In genomic region chr7:5083325-5084105, GRCm38 (mm10) we compare ENCODE assay signal across 15 mouse cellular contexts. TPM values are rescaled to one million over a fixed set of nuclear protein-coding genes. Genes with fewer than 3 reads are reported as not detected.
A peak's percentile ranks its signal among the peaks of the same experiment; 100 is the strongest.
DNase-seq lines count a peak whose midpoint lies in the region; ATAC-seq lines count a peak whose summit lies in the region.
"Had no signal": no experiment of that assay in that cellular context is flagged by ENCODE, and none has a peak within 500 bp of the region (broad histone marks: within the 10 kb centered on the region; RNA-seq: fewer than 3 reads in every experiment).

No protein-coding gene starts in this region.

- peak overlapping the region; percentile 55; the same call in 1 of the 2 replicates for H3K27ac ChIP-seq in liver, embryonic 16.5 days (ENCODE audit: low read length)
- H3K27ac ChIP-seq: forebrain, embryonic 12.5 days; hindbrain, embryonic 13.5 days; neural tube, embryonic 12.5 days had no signal

- H3K9me3 ChIP-seq in liver, embryonic 16.5 days (replicated peaks; ENCODE audit: control insufficient read depth, low read length) = no peaks in the 10 kb centered on the region
- H3K9me3 ChIP-seq: forebrain, embryonic 12.5 days; hindbrain, embryonic 13.5 days; neural tube, embryonic 12.5 days had no signal

- ATAC-seq in liver, embryonic 16.5 days (ENCODE audit: low read depth) = no peak

- H3K27me3 ChIP-seq in liver, embryonic 16.5 days (ENCODE audit: control insufficient read depth, insufficient read depth, low read depth, low read length) = no peaks in the 10 kb centered on the region
- H3K27me3 ChIP-seq: forebrain, embryonic 12.5 days; hindbrain, embryonic 13.5 days; neural tube, embryonic 12.5 days had no signal

- peaks cover 41% of the 10 kb centered on the region for H3K4me1 ChIP-seq in liver, embryonic 16.5 days (ENCODE audit: control insufficient read depth, low read depth, low read length)

- H3K36me3 ChIP-seq in liver, embryonic 16.5 days (ENCODE audit: control insufficient read depth, insufficient read depth) = peaks cover 33% of the 10 kb centered on the region

- 0 out of 2 replicates have a peak overlapping the region, but pooled peaks have one; percentile 4 for H3K4me3 ChIP-seq in liver, embryonic 16.5 days (ENCODE audit: low read depth, low read length)
- H3K4me3 ChIP-seq: forebrain, embryonic 12.5 days; hindbrain, embryonic 13.5 days; neural tube, embryonic 12.5 days had no signal

- 76% methylated on average over 18 of the region's 18 CpGs for WGBS in liver, embryonic 16.5 days (ENCODE audit: insufficient replicate concordance)

- H3K9ac ChIP-seq in liver, embryonic 16.5 days (ENCODE audit: low read depth, low read length) = no peak overlapping the region
- H3K9ac ChIP-seq: forebrain, embryonic 12.5 days; hindbrain, embryonic 13.5 days; neural tube, embryonic 12.5 days had no signal

- H3K4me2 ChIP-seq in liver, embryonic 16.5 days (ENCODE audit: low read depth, low read length) = no peak overlapping the region; the same call in none of the 2 replicates
- H3K4me2 ChIP-seq: forebrain, embryonic 12.5 days; hindbrain, embryonic 13.5 days; neural tube, embryonic 12.5 days had no signal

- peak; percentile 92 for DNase-seq in heart, adult 11 months
- no peak for DNase-seq in heart, postnatal 4 days
- peak; percentile 44 for DNase-seq in testis, postnatal 10 days (ENCODE audit: low spot score)
- no peak for DNase-seq in testis, postnatal 14 days (ENCODE audit: low spot score)
- no peak for DNase-seq in T-cell, adult 2 months (ENCODE audit: low spot score)
- no peak for DNase-seq in thymus, postnatal 36 days
- DNase-seq in layer of hippocampus, postnatal 36 days = no peak
- DNase-seq: right cerebral cortex, postnatal 4 days had no signal

RNA-seq across cellular contexts. Expression of gene Epn1, which starts 3.5 kb away (rescaled TPM):
- total RNA-seq in heart, postnatal 4 days (2021) = 100 to 1,000 TPM; 171 to 183 TPM
- polyA plus RNA-seq in liver, embryonic 16.5 days (2015; fragmentation: Nextera tagmentation; extraction: Ambion mirVana) = 45.2 and 46.6 TPM in 2 replicates
- total RNA-seq in layer of hippocampus, postnatal 36 days (2021) = 100 to 1,000 TPM; 523 to 530 TPM

RNA-seq across cellular contexts. Expression of gene U2af2, which starts 21.6 kb away (rescaled TPM):
- total RNA-seq in heart, postnatal 4 days (2021) = 100 to 1,000 TPM; 136 to 145 TPM
- 48.2 and 48.8 TPM in 2 replicates for polyA plus RNA-seq in liver, embryonic 16.5 days (2015; fragmentation: Nextera tagmentation; extraction: Ambion mirVana)
- total RNA-seq in layer of hippocampus, postnatal 36 days (2021) = 100 to 1,000 TPM; 183 to 184 TPM

RNA-seq across cellular contexts. Expression of gene Zfp580, which starts 32.2 kb away (rescaled TPM):
- total RNA-seq in heart, postnatal 4 days (2021) = 10 to 100 TPM; 12.2 to 13.2 TPM
- 0.89 and 1.8 TPM in 2 replicates for polyA plus RNA-seq in liver, embryonic 16.5 days (2015; fragmentation: Nextera tagmentation; extraction: Ambion mirVana)
- total RNA-seq in layer of hippocampus, postnatal 36 days (2021) = 10 to 100 TPM; 34.5 to 35.2 TPM

RNA-seq across cellular contexts. Expression of gene Rfpl4, which starts 33.2 kb away (rescaled TPM):
- total RNA-seq in heart, postnatal 4 days (2021) = not detected
- not detected in 2 replicates for polyA plus RNA-seq in liver, embryonic 16.5 days (2015; fragmentation: Nextera tagmentation; extraction: Ambion mirVana)
- total RNA-seq in layer of hippocampus, postnatal 36 days (2021) = not detected
- total RNA-seq: left cerebral cortex, adult 18-20 months; megakaryocyte-erythroid progenitor cell, adult 5-6 weeks had no signal
- polyA plus RNA-seq: forebrain, embryonic 12.5 days; gonadal fat pad, adult 2 months; hindbrain, embryonic 13.5 days had no signal

RNA-seq across cellular contexts. Expression of gene Rasl2-9, which starts 42.2 kb away (rescaled TPM):
- 1 to 10 TPM; 2.6 to 4.5 TPM for total RNA-seq in heart, postnatal 4 days (2021)
- polyA plus RNA-seq in liver, embryonic 16.5 days (2015; fragmentation: Nextera tagmentation; extraction: Ambion mirVana) = 0.11 and 0.27 TPM in 2 replicates
- total RNA-seq in layer of hippocampus, postnatal 36 days (2021) = not detected
- total RNA-seq: megakaryocyte-erythroid progenitor cell, adult 5-6 weeks had no signal

Comparison
In these comparisons a context has a peak if more than half of its experiments do, and no peak if none do; other contexts are left out.
1. DNase-seq: peak in heart, adult 11 months (single experiment) and testis, postnatal 10 days (single experiment); none in heart, postnatal 4 days (single experiment), testis, postnatal 14 days (single experiment), T-cell, adult 2 months (single experiment), thymus, postnatal 36 days (0 of 2) and layer of hippocampus, postnatal 36 days (0 of 2).